Mouse (Mus musculus): Measurements from ENCODE around the gene Lmtk3.

Gene Lmtk3

DNA sequence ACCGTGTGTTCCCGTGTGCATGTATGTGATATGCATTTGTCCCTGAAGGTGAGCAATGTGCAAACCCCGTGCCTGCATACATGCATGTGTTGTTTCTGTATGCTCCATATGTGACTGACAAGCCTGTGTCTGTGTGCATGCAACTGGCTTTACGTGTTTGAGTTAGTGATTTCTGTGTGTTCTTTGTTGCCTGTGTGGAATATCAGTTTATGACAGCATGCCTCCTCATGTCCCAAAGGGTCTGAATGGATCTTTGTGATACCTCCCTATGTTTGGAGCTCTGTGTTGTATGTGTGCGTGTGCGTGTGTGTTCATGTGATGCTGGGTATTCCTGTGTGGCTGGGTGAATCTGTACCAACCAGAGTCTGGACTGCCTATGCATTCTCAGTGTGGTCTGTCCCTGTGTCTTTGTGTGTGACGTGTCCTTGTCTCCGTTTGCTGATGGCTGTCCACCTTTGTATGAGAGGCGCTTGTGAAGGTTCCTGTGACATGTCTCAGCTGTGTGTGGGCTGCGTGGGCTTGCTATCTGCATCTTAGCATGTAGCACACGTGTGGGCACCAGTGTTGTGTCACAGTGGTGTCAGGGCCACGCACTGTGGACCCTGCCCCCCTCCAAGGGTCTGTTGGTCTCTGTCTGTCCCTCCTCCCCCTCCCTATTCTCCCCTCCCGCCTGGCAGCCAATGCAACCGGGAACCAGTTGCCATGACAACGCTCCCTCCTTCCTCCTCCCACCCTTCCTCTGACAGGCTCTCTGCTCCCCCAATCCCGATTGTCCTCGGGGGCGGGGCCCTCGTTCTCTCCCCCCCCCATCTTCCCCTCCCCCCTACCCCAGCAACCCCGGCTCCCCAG lies 1.2 kb downstream of the Lmtk3 start, which contains the start of gene Sult2b1:
Sult2b1 (minus strand) TSS at position 146 of the 849 bp plus-strand sequence.
- peak; percentile 91 to 95 for DNase-seq

DNA sequence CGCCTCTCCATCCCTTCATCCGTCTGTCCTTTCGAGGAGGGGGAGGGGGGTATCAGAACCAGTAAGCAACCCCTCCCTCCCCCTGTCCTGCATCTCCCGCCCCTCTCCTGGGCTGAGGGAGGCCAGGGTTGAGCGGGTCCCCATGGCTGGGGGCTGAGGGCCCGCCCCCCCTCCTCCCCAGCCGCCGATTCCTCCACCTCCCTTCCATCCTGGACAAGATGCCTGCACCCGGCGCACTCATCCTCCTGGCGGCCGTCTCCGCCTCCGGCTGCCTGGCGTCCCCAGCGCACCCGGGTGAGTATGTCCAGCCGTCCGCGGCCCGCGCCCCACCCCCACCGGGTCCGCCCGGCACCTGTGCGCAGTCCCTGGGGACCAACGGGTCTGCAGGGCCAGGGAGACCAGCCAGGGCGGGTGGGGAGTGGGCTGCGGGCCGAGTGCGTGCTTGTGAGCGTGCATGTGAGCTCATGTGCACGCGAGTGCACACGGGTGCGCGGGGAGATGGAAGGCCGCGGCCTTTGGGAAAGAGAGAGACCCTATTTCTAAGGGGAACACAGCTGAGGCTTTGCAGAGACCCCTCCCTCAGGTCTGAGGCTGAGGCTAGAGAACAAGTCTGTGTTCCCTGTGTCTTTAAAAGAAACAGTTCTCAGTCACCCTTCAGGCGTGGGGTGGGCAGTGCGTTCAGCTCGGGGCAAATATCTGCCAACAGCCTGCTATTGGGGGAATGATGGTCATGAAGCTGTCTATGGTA lies 2.0 kb downstream of the Lmtk3 start:
- DNase-seq, result peak; percentile 66 to 77

DNA sequence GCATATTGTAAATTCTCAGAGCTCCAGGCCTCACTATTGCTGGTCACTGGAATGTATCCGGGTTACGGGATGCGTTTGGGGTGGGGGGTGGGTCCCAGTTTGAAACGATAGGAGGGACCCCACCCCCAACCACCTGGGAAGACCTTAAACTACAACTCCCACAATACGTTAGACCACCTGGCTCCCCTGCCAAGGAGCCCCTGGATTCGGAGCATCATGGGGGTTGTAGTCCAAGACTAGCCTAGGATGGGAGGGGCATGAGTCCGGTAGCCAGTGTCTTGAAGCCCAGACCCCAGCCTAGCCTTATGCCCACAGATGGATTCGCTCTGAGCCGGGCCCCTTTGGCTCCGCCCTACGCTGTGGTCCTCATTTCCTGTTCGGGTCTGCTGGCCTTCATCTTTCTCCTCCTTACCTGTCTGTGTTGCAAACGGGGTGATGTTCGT lies 2.6 kb downstream of the Lmtk3 start:
- peak; percentile 73 to 84 for DNase-seq

- peak; percentile 69 to 82 for DNase-seq
These were observed 3.3 kb downstream of the Lmtk3 start for GRCm38 (mm10) chr7:45786661-45787413.

DNA sequence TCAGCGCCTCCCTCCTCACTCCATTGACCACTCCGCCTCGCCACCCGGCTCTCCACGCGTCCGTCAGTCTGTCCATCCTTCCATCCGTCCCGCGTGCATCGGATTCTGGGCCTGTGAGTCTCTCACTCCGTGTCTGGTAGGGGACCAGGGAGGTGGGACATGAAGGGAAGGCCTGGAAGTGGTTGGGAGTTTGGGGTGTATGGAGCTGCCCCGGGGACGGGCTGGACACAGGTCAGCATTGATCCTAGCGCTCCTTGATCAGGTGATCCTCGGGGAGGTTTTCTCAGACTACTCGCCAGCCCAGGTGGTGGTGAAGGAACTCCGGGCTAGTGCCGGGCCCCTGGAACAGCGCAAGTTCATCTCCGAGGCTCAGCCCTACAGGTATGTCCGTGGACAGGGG lies 4.1 kb downstream of the Lmtk3 start:
- peak in 1 of 2 experiments; percentile 27 for DNase-seq

DNA sequence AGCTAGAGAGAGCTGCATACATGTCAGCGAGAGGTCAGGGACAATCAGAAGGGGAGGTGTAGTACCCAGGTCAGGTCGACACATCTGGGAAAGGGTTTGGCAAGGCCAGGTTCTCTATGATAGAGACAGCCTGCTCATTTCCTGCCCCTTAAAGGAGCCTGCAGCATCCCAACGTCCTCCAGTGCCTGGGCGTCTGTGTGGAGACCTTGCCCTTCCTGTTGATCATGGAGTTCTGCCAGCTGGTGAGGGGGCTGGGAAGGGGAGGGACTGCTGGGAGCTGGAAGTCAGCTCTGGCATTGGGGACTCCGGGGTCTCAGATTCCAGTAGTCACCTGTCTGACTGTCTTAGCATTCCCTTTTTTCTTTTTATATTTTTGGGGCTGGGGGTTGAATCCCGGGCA lies 7.2 kb downstream of the Lmtk3 start:
- DNase-seq, result peak in 1 of 2 experiments; percentile 4

- peak in 1 of 2 experiments; percentile 5 for DNase-seq
These were observed 8.4 kb downstream of the Lmtk3 start for GRCm38 (mm10) chr7:45791756-45792490.

DNA sequence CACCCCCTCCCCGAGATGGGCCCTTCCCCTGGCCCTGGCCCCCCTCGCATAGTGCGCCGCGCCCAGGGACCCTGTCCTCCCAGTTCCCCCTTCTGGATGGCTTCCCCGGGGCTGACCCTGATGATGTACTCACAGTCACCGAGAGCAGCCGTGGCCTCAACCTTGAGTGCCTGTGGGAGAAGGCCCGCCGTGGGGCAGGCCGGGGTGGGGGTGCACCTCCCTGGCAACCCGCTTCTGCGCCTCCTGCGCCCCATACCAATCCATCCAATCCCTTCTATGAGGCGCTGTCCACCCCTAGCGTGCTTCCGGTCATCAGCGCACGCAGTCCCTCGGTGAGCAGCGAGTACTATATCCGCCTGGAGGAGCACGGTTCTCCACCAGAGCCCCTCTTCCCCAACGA lies 9.7 kb downstream of the Lmtk3 start:
- peak in 1 of 2 experiments; percentile 9 for DNase-seq

DNA sequence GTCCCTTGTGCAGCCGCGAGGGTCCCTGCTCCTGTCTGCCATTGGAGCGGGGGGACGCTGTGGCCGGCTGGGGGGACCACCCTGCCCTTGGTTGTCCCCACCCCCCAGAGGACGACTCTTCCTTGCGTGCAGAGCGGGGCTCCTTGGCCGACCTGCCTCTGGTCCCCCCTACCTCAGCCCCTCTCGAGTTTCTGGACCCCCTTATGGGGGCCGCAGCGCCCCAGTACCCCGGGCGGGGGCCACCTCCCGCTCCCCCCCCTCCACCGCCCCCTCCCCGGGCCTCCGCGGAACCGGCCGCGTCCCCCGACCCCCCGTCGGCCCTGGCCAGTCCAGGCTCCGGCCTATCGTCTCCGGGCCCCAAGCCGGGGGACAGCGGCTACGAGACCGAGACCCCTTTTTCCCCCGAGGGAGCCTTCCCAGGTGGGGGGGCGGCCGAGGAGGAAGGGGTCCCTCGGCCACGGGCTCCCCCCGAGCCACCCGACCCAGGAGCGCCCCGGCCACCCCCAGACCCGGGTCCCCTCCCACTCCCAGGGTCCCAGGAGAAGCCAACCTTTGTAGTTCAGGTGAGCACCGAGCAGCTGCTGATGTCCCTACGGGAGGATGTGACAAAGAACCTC lies 10.5 kb downstream of the Lmtk3 start:
- DNase-seq, result peak in 1 of 2 experiments; percentile 12

GRCm38 (mm10) chr7:45794971-45795370 lies 11.4 kb downstream of the Lmtk3 start:
- DNase-seq, result peak in 1 of 2 experiments; percentile 25

- DNase-seq, result no peak
These were observed 13.4 kb downstream of the Lmtk3 start for GRCm38 (mm10) chr7:45796950-45797349.

DNA sequence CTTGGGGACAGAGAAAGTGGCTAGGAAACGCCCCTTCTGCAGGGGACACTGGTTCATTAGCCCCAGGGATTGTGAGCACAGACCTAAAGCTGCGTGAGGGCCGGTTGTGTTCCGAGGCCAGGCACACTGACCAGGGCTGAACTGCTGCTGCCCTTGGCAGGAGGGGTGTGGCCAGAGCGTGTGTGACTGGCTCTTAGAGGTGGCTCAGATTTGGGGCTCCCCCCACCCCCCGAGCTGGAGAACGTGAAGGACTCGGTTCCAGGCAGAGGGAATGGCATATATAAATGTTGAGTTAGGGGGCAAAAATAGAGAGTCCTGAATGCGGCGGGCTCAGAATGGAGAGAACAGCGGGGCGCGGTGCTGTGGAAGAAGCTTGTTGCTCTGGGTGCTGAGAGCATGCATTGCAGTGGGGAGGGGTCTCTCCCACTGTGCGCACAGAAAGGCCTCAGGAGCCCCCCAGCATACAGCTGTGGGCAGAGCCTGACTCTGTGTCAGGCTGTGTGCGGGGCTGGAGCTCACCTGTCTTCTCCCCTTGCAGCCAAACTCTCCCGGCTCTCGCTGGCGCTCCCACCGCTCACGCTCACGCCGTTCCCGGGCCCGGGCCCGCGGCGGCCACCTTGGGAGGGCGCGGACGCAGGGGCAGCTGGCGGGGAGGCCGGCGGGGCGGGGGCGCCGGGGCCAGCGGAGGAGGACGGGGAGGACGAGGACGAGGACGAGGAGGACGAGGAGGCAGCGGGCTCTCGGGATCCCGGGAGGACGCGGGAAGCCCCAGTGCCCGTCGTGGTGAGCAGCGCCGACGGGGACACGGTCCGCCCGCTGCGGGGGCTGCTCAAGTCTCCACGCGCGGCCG lies 14.3 kb downstream of the Lmtk3 start:
- DNase-seq, result peak in 1 of 2 experiments; percentile 22

- peak; percentile 41 to 45 for DNase-seq
These were observed 14.9 kb downstream of the Lmtk3 start for GRCm38 (mm10) chr7:45798511-45798836.

DNA sequence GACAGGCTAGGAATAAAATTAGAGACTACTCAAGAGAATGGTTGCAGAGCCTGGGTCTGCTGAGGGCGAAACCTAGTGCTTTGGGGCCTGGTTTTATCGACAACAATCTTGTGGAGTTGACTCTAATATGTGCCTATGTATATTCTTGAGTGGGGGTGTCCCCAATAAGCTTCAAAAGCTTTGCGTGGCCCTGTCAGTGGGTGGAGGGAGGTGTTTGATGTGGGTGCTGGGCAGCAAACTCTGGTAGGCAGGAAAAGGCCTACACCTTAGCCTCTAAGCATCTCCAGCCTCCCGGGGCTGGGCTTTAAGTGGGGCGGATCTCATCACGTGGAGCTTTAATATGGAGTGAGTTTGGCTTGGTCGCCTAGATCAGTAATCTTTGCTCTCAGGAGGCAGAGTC lies 15.4 kb downstream of the Lmtk3 start:
- DNase-seq, result peak in 1 of 2 experiments; percentile 9

GRCm38 (mm10) chr7:45800001-45800400 lies 16.5 kb downstream of the Lmtk3 start:
- no peak for DNase-seq

DNA sequence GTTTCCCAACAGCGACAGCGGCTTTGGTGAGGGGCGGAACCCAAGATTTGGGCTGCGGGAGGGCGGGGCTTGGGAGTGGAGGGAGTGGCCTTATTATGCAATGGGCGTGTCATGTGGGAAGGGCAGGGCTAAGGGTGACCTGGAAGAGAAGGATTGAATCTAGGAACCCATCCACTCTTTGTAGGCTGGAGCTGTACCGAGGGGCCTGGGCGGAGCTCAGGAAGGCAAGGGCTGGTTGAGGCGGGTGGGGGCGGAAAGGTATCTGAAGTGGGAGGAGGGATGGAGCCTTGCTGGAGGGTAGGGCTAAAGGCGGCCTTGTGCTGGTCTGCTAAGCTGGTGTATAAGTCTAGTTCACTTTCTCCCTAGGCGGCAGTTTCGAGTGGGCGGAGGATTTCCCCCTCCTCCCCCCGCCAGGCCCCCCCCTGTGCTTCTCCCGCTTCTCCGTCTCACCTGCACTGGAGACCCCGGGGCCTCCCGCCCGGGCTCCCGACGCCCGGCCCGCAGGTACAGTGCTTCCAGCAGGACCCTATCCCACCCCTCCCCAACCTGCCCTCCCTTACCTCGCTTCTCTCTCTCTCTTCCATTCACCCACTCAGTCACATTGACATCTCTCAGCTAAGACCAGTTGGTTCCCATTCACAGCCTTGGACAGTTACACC lies 17.1 kb downstream of the Lmtk3 start:
- peak in 1 of 2 experiments; percentile 23 for DNase-seq

GRCm38 (mm10) chr7:45801348-45801747 lies 17.8 kb downstream of the Lmtk3 start:
- peak; percentile 91 to 96 for DNase-seq

GRCm38 (mm10) chr7:45802551-45802950 lies 19.0 kb downstream of the Lmtk3 start:
- no peak for DNase-seq

- no peak for DNase-seq
These were observed 22.4 kb downstream of the Lmtk3 start for GRCm38 (mm10) chr7:45805941-45806340.

GRCm38 (mm10) chr7:45808471-45808870 lies 24.9 kb downstream of the Lmtk3 start:
- DNase-seq, result no peak

All from cerebellum, adult 18-20 months (tissue).